Mouse (Mus musculus): ENCODE results near the gene Zfp446. TPM values are rescaled to one million over a fixed set of nuclear protein-coding genes. Genes with fewer than 3 reads are reported as not detected.

Zfp446 gene
- polyA plus RNA-seq (2015; fragmentation: Nextera tagmentation; extraction: Ambion mirVana) = 2.3 and 2.8 TPM in 2 replicates

GRCm38 (mm10) chr7:12977682-12978389, at the start of gene Zfp446:
Gene Zfp446 (plus strand): TSS chr7:12977848.

GRCm38 (mm10) chr7:12965678-12966091, 12.0 kb upstream of the Zfp446 start, which contains the start of gene Zfp324:
Gene Zfp324 (plus strand): TSS chr7:12965838.

GRCm38 (mm10) chr7:12998053-12998452, 20.4 kb downstream of the Zfp446 start, which contains the start of gene Slc27a5:
Gene Slc27a5 (minus strand): TSS chr7:12998192.

GRCm38 (mm10) chr7:12998851-12999250, 21.2 kb downstream of the Zfp446 start, which contains the start of gene Trim28:
Gene Trim28 (plus strand): TSS chr7:12999114.

GRCm38 (mm10) chr7:13010005-13010908, 32.6 kb downstream of the Zfp446 start, which contains the start of gene Zbtb45:
Gene Zbtb45 (minus strand): TSS chr7:13010034.

GRCm38 (mm10) chr7:13034148-13034977, 56.7 kb downstream of the Zfp446 start, which contains the start of gene Chmp2a:
Gene Chmp2a (minus strand): TSS chr7:13034807.

Other genes starting within 250 kb of the Zfp446 start
- gene Vmn2r56, start 242.8 kb upstream of the Zfp446 start, polyA plus RNA-seq (2015; fragmentation: Nextera tagmentation; extraction: Ambion mirVana) = not detected in 2 replicates
- 5.5 and 6.5 TPM in 2 replicates for gene Zscan18, start 174.2 kb upstream of the Zfp446 start, polyA plus RNA-seq (2015; fragmentation: Nextera tagmentation; extraction: Ambion mirVana)
- 6.8 and 7.2 TPM in 2 replicates for gene Zfp329, start 159.0 kb upstream of the Zfp446 start, polyA plus RNA-seq (2015; fragmentation: Nextera tagmentation; extraction: Ambion mirVana)
- 15.4 and 16.0 TPM in 2 replicates for gene Zfp110, start 143.1 kb upstream of the Zfp446 start, polyA plus RNA-seq (2015; fragmentation: Nextera tagmentation; extraction: Ambion mirVana)
- 1.4 and 1.6 TPM in 2 replicates for gene Zfp128, start 96.7 kb upstream of the Zfp446 start, polyA plus RNA-seq (2015; fragmentation: Nextera tagmentation; extraction: Ambion mirVana)
- 3.4 and 3.5 TPM in 2 replicates for gene Zscan22, start 80.0 kb upstream of the Zfp446 start, polyA plus RNA-seq (2015; fragmentation: Nextera tagmentation; extraction: Ambion mirVana)
- gene Rps5, start 55.6 kb upstream of the Zfp446 start, polyA plus RNA-seq (2015; fragmentation: Nextera tagmentation; extraction: Ambion mirVana) = 512 and 672 TPM in 2 replicates
- 0.15 and 1.4 TPM in 2 replicates for gene Rnf225, start 50.4 kb upstream of the Zfp446 start, polyA plus RNA-seq (2015; fragmentation: Nextera tagmentation; extraction: Ambion mirVana)
- 3.5 and 3.7 TPM in 2 replicates for gene Zfp324, start 12.0 kb upstream of the Zfp446 start, polyA plus RNA-seq (2015; fragmentation: Nextera tagmentation; extraction: Ambion mirVana)
- gene Slc27a5, start 20.3 kb downstream of the Zfp446 start, polyA plus RNA-seq (2015; fragmentation: Nextera tagmentation; extraction: Ambion mirVana) = 0.28 TPM in 1 of 2 replicates, not detected in the other
- 76.9 and 85.0 TPM in 2 replicates for gene Trim28, start 21.3 kb downstream of the Zfp446 start, polyA plus RNA-seq (2015; fragmentation: Nextera tagmentation; extraction: Ambion mirVana)
- gene Zbtb45, start 32.2 kb downstream of the Zfp446 start, polyA plus RNA-seq (2015; fragmentation: Nextera tagmentation; extraction: Ambion mirVana) = 8.3 and 8.9 TPM in 2 replicates
- 150 and 176 TPM in 2 replicates for gene Chmp2a, start 57.0 kb downstream of the Zfp446 start, polyA plus RNA-seq (2015; fragmentation: Nextera tagmentation; extraction: Ambion mirVana)
- 117 and 128 TPM in 2 replicates for gene Ube2m, start 60.4 kb downstream of the Zfp446 start, polyA plus RNA-seq (2015; fragmentation: Nextera tagmentation; extraction: Ambion mirVana)
- 0.94 and 0.99 TPM in 2 replicates for gene Mzf1, start 76.9 kb downstream of the Zfp446 start, polyA plus RNA-seq (2015; fragmentation: Nextera tagmentation; extraction: Ambion mirVana)
- not detected in 2 replicates for gene Vmn1r85, start 117.3 kb downstream of the Zfp446 start, polyA plus RNA-seq (2015; fragmentation: Nextera tagmentation; extraction: Ambion mirVana)
- gene Vmn1r86, start 142.1 kb downstream of the Zfp446 start, polyA plus RNA-seq (2015; fragmentation: Nextera tagmentation; extraction: Ambion mirVana) = not detected in 2 replicates
- gene Vmn1r87, start 162.3 kb downstream of the Zfp446 start, polyA plus RNA-seq (2015; fragmentation: Nextera tagmentation; extraction: Ambion mirVana) = not detected in 2 replicates
- not detected in 2 replicates for gene Vmn1r88, start 181.7 kb downstream of the Zfp446 start, polyA plus RNA-seq (2015; fragmentation: Nextera tagmentation; extraction: Ambion mirVana)
- not detected in 2 replicates for gene Vmn1r89, start 235.2 kb downstream of the Zfp446 start, polyA plus RNA-seq (2015; fragmentation: Nextera tagmentation; extraction: Ambion mirVana)

All from skeletal muscle tissue, postnatal 0 days (tissue).